ENCODE assay signal across 8 mouse cellular contexts in the genomic region with DNA sequence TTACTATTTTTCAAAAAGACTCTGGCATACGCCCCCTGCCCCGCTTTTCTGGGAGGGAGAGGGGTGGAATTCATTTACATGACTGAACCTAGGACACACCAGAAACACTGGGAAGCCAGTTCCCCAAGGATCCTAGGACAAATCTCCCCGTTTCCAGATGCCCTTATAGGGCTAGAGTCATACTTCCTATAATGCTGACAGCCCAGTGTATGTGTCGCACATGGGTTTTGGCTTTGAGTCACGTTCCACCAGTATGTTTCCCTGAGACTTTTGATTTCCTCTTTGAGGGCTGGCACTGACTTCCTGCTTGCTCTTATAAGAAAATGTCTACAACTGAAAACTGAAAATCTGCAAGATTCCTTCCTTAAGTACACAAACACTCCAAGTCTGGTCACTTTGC. TPM values are rescaled to one million over a fixed set of nuclear protein-coding genes. Genes with fewer than 3 reads are reported as not detected.
A peak's percentile ranks its signal among the peaks of the same experiment; 100 is the strongest.
DNase-seq lines count a peak whose midpoint lies in the region; ATAC-seq and TF ChIP-seq lines count a peak whose summit lies in the region.
"Had no signal": no experiment of that assay in that cellular context is flagged by ENCODE, and none has a peak within 500 bp of the region (broad histone marks: within the 10 kb centered on the region; RNA-seq: fewer than 3 reads in every experiment).

No protein-coding gene starts in this region.

- no peak for TF ChIP-seq EP300 in CH12.LX (IDR thresholded peaks at IDR 0.05; ENCODE audit: low read length)

- no peak for TF ChIP-seq POLR2A in CH12.LX (IDR thresholded peaks at IDR 0.05; ENCODE audit: low read depth, low read length)

- dilution Hi-C loops in CH12.LX (cut with MboI; ENCODE audit: extremely low pct_ligation_motif_present, extremely low pct_unique_long_range_greater_than_20kb, low sequenced_read_pairs): no loop called here

- H3K36me3 ChIP-seq in kidney, postnatal 0 days (ENCODE audit: insufficient read depth, low read length): no peaks in the 10 kb centered on the region
- H3K36me3 ChIP-seq in CH12.LX (replicated peaks in 1 of 2; ENCODE audit: control insufficient read depth in 1 of 2, insufficient read depth in 1 of 2, low read length in 1 of 2): no peaks in the 10 kb centered on the region

- WGBS in kidney, postnatal 0 days: 59% methylated on average over 5 of the region's 5 CpGs

- TF ChIP-seq RAD21 in CH12.LX (IDR thresholded peaks at IDR 0.05; ENCODE audit: low read depth, low read length): no peak

- H3K27ac ChIP-seq in kidney, postnatal 0 days: peak overlapping the region; percentile 20; the same call in 1 of the 2 replicates
- H3K27ac ChIP-seq in CH12.LX (ENCODE audit: insufficient read depth, low read depth): no peak overlapping the region
- H3K27ac ChIP-seq: liver, embryonic 14.5 days had no signal

- no peak overlapping the region for H3K4me3 ChIP-seq in kidney, postnatal 0 days (replicated peaks; ENCODE audit: low read depth, low read length)
- H3K4me3 ChIP-seq in CH12.LX (replicated peaks in 1 of 3; ENCODE audit: low read depth in 2 of 3, low read length in 2 of 3, poor library complexity in 1 of 3): no peak overlapping the region

- no peak for DNase-seq in kidney, postnatal 0 days (ENCODE audit: low spot score)
- DNase-seq in kidney, adult 11 months: no peak
- peak; percentile 24 for DNase-seq in CD4-positive helper T cell, adult 2 months (ENCODE audit: low read depth, low spot score)
- no peak for DNase-seq in CH12.LX (ENCODE audit: extremely low read depth)
- no peak for DNase-seq in cerebellum, adult 9-10 months
- no peak for DNase-seq in layer of hippocampus, adult 18-20 months (ENCODE audit: low spot score in 2 of 2)

- H3K27me3 ChIP-seq in kidney, postnatal 0 days (ENCODE audit: insufficient read depth, low read length): no peaks in the 10 kb centered on the region
- H3K27me3 ChIP-seq in CH12.LX (replicated peaks): no peaks in the 10 kb centered on the region

- no peak overlapping the region for H3K9ac ChIP-seq in kidney, postnatal 0 days (ENCODE audit: low read depth, low read length)
- no peak overlapping the region for H3K9ac ChIP-seq in CH12.LX (ENCODE audit: insufficient read depth, low read depth)
- H3K9ac ChIP-seq: liver, embryonic 14.5 days had no signal

- no peak for ATAC-seq in kidney, postnatal 0 days (replicated peaks; ENCODE audit: low FRiP score, low read depth)
- peak; percentile 70 to 71 for ATAC-seq in hematopoietic stem cell, adult 5-6 weeks (replicated peaks in 1 of 2; ENCODE audit: insufficient read depth in 1 of 2, low FRiP score in 2 of 2, low TSS enrichment in 1 of 2, low read depth in 1 of 2, poor library complexity in 2 of 2, severe bottlenecking in 2 of 2)

- in situ Hi-C loops in CH12.LX (cut with MboI; ENCODE audit: low pct_ligation_motif_present, low pct_unique_long_range_greater_than_20kb, low sequenced_read_pairs): no loop called here

- no peak for TF ChIP-seq CTCF in kidney, postnatal 0 days (IDR thresholded peaks at IDR 0.05; ENCODE audit: low read depth)
- TF ChIP-seq CTCF in CH12.LX (conservative IDR thresholded peaks at IDR 0.05 in 1 of 2, IDR thresholded peaks at IDR 0.05 in 1 of 2; ENCODE audit: low read depth in 2 of 2, low read length in 2 of 2): no peak

- H3K4me2 ChIP-seq in kidney, postnatal 0 days (ENCODE audit: low read length): no peak overlapping the region
- no peak overlapping the region for H3K4me2 ChIP-seq in CH12.LX (ENCODE audit: insufficient read depth, low read depth, poor library complexity, severe bottlenecking)

- H3K79me2 ChIP-seq in CH12.LX (replicated peaks; ENCODE audit: control insufficient read depth, extremely low read depth, insufficient read depth, poor library complexity, severe bottlenecking): no peaks in the 10 kb centered on the region

- 0 out of 2 replicates have a peak, but pooled peaks cover 15% of the 10 kb centered on the region for H3K4me1 ChIP-seq in kidney, postnatal 0 days (replicated peaks; ENCODE audit: insufficient read depth, low read length)
- H3K4me1 ChIP-seq in CH12.LX (ENCODE audit: control insufficient read depth in 1 of 2, insufficient read depth in 2 of 2): peaks cover 2 to 11% of the 10 kb centered on the region in 2 experiments; a peak in 3 of 4 replicates

- H3K9me3 ChIP-seq in kidney, postnatal 0 days (replicated peaks; ENCODE audit: low read length): no peaks in the 10 kb centered on the region
- H3K9me3 ChIP-seq in CH12.LX (replicated peaks; ENCODE audit: low read length): no peaks in the 10 kb centered on the region

TF ChIP-seq in CH12.LX, 34 proteins besides CTCF, POLR2A, EP300 and RAD21:
- TF ChIP-seq BHLHE40 (IDR thresholded peaks at IDR 0.05; ENCODE audit: low read depth, low read length) (0 out of 2 replicates have a peak, but pooled peaks have one; percentile 25), CHD2 (IDR thresholded peaks at IDR 0.05; ENCODE audit: low read length) (no peak)

RNA-seq across cellular contexts. Expression of gene Ccn2, which starts 3.5 kb away (rescaled TPM):
- 14.3 and 18.4 TPM in 2 replicates for polyA plus RNA-seq in kidney, postnatal 0 days (2015; fragmentation: Nextera tagmentation; extraction: Ambion mirVana)
- total RNA-seq in CH12.LX (2012; rRNA removed) (not detected in 2 replicates), CH12.LX (2014; rRNA removed) (not detected in 2 replicates)
- polyA plus RNA-seq in CH12.LX (2012; ENCODE audit: insufficient read length, low read depth): not detected in 2 replicates
- not detected in 2 replicates for total RNA-seq in hematopoietic stem cell, adult 5-6 weeks (2017)
- total RNA-seq in layer of hippocampus, adult 18-20 months (2021): 1 to 10 TPM; 7.8 to 9.8 TPM
